Mouse (Mus musculus) skeletal muscle tissue, postnatal 0 days (tissue): ENCODE data around the gene Taf1b. TPM values are rescaled to one million over a fixed set of nuclear protein-coding genes. Genes with fewer than 3 reads are reported as not detected.

ENCODE experiments used
- polyA plus RNA-seq: library from polyadenylated mRNA; unstranded; fragments of >200 nt; fragmentation: Nextera tagmentation; extraction: Ambion mirVana; gene quantifications from 2 replicates; pipeline ENCODE4 v1.2.1, GENCODE M21; 2015

Gene Taf1b
- polyA plus RNA-seq = 10.7 and 11.9 TPM in 2 replicates

GRCm38 (mm10) chr12:24498150-24498840, at the start of gene Taf1b:
Taf1b (plus strand) TSS chr12:24498359.

DNA sequence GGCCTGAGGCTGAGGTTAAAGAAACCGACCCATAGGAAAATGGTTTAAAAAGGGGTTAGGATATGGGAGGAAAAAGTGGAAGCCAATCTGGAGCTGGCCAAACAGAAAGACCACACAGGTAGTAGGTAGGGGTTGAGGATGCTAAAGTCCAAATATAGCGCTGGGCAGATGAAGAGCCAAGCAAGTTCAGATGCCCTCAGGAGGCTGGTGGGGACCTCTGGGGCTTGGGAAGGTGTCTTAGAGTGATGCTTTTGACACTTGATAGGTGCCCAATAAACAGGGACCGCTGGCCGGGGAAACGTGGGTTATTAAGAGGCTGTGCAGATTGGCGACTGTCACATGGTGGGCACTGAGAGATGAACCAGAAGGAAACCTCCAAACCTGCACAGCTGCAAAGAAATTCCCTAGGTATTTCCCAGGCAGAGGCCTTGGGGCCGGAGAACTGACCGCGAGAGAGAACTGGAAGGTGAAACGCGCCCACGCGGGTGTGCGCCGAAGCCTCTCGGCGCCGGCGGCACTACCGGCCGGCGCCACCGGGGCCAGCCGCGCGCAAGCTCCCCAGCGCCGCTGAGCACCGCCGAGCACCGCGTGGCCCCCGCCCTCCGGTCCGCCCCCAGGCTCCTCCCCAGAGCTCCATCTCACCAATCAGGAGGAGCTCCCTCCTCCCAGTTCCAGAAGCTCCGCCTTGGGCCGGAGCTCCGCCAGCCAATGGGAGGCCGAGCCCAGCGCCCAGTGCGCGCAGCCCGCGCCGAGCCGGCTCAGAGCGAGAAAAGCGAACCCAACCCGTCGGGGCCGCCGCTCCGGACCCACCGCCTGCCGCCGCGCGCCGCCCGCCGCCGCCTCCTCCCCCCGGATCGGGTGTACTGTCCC, 73.6 kb downstream of the Taf1b start, which contains the start of gene Grhl1:
Gene Grhl1 (plus strand): TSS at position 761 of the 870 bp plus-strand sequence.

Other genes with a start within 250 kb of the Taf1b start
- gene Grhl1, start 73.9 kb downstream of the Taf1b start, polyA plus RNA-seq = 0.29 and 1.1 TPM in 2 replicates
- gene Klf11, start 152.9 kb downstream of the Taf1b start, polyA plus RNA-seq = 13.3 and 15.9 TPM in 2 replicates
- gene Cys1, start 183.5 kb downstream of the Taf1b start, polyA plus RNA-seq = 4.0 and 4.8 TPM in 2 replicates
- 25.7 and 35.9 TPM in 2 replicates for gene Rrm2, start 209.9 kb downstream of the Taf1b start, polyA plus RNA-seq